Mouse (Mus musculus) embryonic facial prominence, embryonic 10.5 days (tissue): ENCODE measurements at regions not wholly inside any gene's neighbourhood (a gene's known extent, or its start where the extent isn't known, plus 50 kb on each side); places are given as distances from the start of the nearest gene placed in this dataset.
A peak's percentile ranks its signal among the peaks of the same experiment; 100 is the strongest.

ENCODE experiments used
- DNase-seq: peaks from one replicate; pipeline ENCODE4 v3.0.0-alpha.2; 2017; ENCODE audit warnings: low spot score
- H3K27ac ChIP-seq: fragments of 300-500 bp; sonication (generic); replicated peaks from 2 replicates; pipeline ENCODE4 v1.5.1; 2016; ENCODE audit warnings: mild to moderate bottlenecking
- H3K27me3 ChIP-seq: fragments of 300-500 bp; sonication (generic); replicated peaks from 2 replicates; pipeline ENCODE4 v1.6.1; 2016; ENCODE audit warnings: low read depth, mild to moderate bottlenecking; ENCODE audit not compliant: poor library complexity, severe bottlenecking
- H3K36me3 ChIP-seq: fragments of 300-500 bp; sonication (generic); replicated peaks from 2 replicates; pipeline ENCODE4 v1.6.1; 2016; ENCODE audit warnings: mild to moderate bottlenecking, moderate library complexity
- H3K4me1 ChIP-seq: fragments of 300-500 bp; sonication (generic); 2 replicates; pipeline ENCODE4 v1.6.1; 2016
- H3K4me3 ChIP-seq: fragments of 300-500 bp; sonication (generic); 2 replicates; pipeline ENCODE4 v1.5.1; 2016; ENCODE audit warnings: mild to moderate bottlenecking, moderate library complexity
- H3K9me3 ChIP-seq: fragments of 300-500 bp; sonication (generic); 2 replicates; pipeline ENCODE4 v1.6.1; 2016; ENCODE audit warnings: mild to moderate bottlenecking
- WGBS: fragments of 180-500 bp; shearing (Covaris S2); methylation state at CpG from one replicate; pipeline ENCODE4 v1.1.7; 2016; 5-methylcytosine and 5-hydroxymethylcytosine counted together

DNA sequence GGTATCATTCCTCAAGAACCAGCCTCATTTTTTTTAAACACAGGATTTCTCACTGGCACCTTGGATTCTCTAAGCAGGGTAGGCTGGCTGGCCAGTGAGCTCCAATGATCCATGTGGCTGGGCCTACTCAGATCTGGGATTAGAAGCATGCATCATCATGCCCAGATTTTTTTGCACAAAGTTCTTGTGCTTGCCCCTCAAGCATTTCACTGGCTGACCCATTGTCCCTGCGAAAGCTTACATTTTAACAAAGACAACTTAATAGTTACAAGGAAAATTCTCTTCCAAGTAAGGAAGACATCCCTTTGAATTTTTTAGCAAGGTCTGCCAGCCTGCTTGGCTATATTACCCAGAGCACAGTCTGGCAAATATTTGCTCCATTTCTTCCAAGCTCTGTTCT lies 177.4 kb upstream of the Ddx18 start:
- H3K9me3 ChIP-seq, result no peaks in the 10 kb centered on the region
- H3K27me3 ChIP-seq, result no peaks in the 10 kb centered on the region
- WGBS, result 89% methylated on average over 1 of the region's 1 CpGs
- no peaks in the 10 kb centered on the region for H3K36me3 ChIP-seq
- H3K4me3 ChIP-seq, result no peak overlapping the region
- H3K27ac ChIP-seq, result no peak overlapping the region
- DNase-seq, result no peak
- H3K4me1 ChIP-seq, result no peaks in the 10 kb centered on the region

GRCm38 (mm10) chr1:121735113-121735719 lies 167.4 kb upstream of the Ddx18 start:
- 86% methylated on average over 11 of the region's 11 CpGs for WGBS
- no peaks in the 10 kb centered on the region for H3K27me3 ChIP-seq
- H3K4me3 ChIP-seq, result no peak overlapping the region
- no peaks in the 10 kb centered on the region for H3K36me3 ChIP-seq
- no peak overlapping the region for H3K27ac ChIP-seq
- DNase-seq, result no peak
- no peaks in the 10 kb centered on the region for H3K4me1 ChIP-seq
- H3K9me3 ChIP-seq, result no peaks in the 10 kb centered on the region

GRCm38 (mm10) chr1:121734456-121735112 lies 166.8 kb upstream of the Ddx18 start:
- WGBS, result 81% methylated on average over 3 of the region's 3 CpGs
- H3K36me3 ChIP-seq, result no peaks in the 10 kb centered on the region

DNA sequence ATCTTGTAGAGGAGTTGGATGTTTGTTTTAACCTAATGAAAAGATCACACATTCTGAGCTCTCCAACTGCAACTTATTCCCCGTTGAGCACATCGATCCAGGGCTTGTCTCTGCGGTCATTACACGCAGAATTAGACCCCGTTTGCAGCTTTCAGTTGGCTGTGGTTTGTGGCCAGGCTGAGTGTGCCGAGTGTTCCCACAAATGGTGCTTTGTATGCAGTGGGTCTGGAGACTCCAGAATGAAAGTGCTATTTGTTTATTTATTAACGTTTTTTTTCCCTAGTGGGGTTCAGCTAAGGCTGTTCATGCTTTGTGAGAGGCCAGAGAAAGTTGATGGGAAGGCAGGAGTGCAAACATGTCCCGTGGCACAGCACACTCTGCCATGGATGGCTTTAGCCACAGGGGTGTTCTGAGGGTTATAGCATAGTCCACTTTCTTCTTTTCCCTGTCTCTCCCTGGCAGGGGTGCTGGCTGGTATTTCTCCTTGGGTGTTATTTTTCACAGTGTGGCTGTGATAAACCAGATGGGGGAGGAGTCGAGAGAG lies 141.6 kb upstream of the Ddx18 start:
- DNase-seq, result no peak
- Histone ChIP-seq H3K4me1 (no peaks in the 10 kb centered on the region), H3K27ac (no peak overlapping the region), H3K4me3 (no peak overlapping the region), H3K27me3 (no peaks in the 10 kb centered on the region), H3K9me3 (no peaks in the 10 kb centered on the region), H3K36me3 (no peaks in the 10 kb centered on the region)
- 79% methylated on average over 9 of the region's 9 CpGs for WGBS

More at GRCm38 (mm10) chr1:121734456-121735112, 166.8 kb upstream of the Ddx18 start:
- DNase-seq, result no peak
- Histone ChIP-seq H3K27ac (no peak overlapping the region), H3K4me1 (no peaks in the 10 kb centered on the region), H3K9me3 (no peaks in the 10 kb centered on the region), H3K27me3 (no peaks in the 10 kb centered on the region), H3K4me3 (no peak overlapping the region)

DNA sequence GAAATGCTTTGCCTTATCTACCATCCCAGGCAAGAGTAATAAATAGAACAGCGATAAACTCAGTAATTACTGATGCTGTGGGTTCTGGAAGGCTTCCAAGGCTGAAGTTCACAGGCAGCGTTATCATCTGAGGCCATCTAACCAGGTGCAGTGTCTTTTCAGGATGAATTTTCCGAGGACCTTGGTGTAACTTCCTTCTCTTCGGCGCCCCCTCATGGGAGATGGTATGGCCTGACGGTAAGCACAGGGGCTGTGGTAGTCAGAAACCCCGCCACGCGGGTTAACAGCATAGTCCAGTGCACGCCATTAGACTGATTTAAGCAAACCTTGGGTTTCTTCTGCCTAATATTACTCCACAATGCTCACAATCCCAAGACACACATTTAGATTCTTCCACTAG lies 140.5 kb upstream of the Ddx18 start:
- DNase-seq, result no peak
- 71% methylated on average over 10 of the region's 10 CpGs for WGBS

DNA sequence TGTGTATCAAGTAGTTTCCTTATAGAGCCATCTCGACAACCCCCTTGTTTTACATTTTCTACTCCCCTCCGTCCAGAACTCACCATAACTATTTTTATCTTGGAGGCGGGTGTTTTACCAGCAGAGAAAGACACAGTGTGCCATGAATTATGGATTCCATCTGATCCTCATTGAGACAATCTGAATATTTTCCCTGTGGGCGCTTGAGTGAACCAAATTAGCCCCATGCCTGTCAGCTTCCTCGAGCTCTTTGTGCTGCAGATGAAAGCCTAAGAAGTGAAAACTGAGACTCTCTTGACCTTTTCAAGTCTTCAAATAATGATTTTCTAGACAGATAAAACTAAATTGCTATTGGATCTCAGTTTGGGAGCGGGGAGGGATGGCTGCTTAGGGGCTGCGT lies 134.0 kb upstream of the Ddx18 start:
- H3K36me3 ChIP-seq, result no peaks in the 10 kb centered on the region
- no peak overlapping the region for H3K27ac ChIP-seq
- H3K4me3 ChIP-seq, result no peak overlapping the region
- peaks cover 15% of the 10 kb centered on the region for H3K4me1 ChIP-seq
- H3K9me3 ChIP-seq, result no peaks in the 10 kb centered on the region
- no peaks in the 10 kb centered on the region for H3K27me3 ChIP-seq
- DNase-seq, result peak; percentile 28
- 37% methylated on average over 7 of the region's 7 CpGs for WGBS

More for the DNA sequence above, 140.5 kb upstream of the Ddx18 start:
- Histone ChIP-seq H3K4me1 (no peaks in the 10 kb centered on the region), H3K36me3 (no peaks in the 10 kb centered on the region), H3K27ac (no peak overlapping the region), H3K9me3 (no peaks in the 10 kb centered on the region), H3K4me3 (no peak overlapping the region), H3K27me3 (no peaks in the 10 kb centered on the region)

- Histone ChIP-seq H3K9me3 (no peaks in the 10 kb centered on the region), H3K4me1 (no peaks in the 10 kb centered on the region), H3K36me3 (no peaks in the 10 kb centered on the region), H3K4me3 (no peak overlapping the region), H3K27ac (no peak overlapping the region), H3K27me3 (no peaks in the 10 kb centered on the region)
- WGBS, result 79% methylated on average over 1 of the region's 1 CpGs
- no peak for DNase-seq
Observed at GRCm38 (mm10) chr1:121653901-121654300, 86.1 kb upstream of the Ddx18 start.

GRCm38 (mm10) chr1:121650071-121650470 lies 82.3 kb upstream of the Ddx18 start:
- no peaks in the 10 kb centered on the region for H3K27me3 ChIP-seq
- H3K9me3 ChIP-seq, result no peaks in the 10 kb centered on the region
- DNase-seq, result no peak
- no peaks in the 10 kb centered on the region for H3K4me1 ChIP-seq
- 94% methylated on average over 3 of the region's 3 CpGs for WGBS
- H3K36me3 ChIP-seq, result no peaks in the 10 kb centered on the region
- H3K27ac ChIP-seq, result no peak overlapping the region
- H3K4me3 ChIP-seq, result no peak overlapping the region

DNA sequence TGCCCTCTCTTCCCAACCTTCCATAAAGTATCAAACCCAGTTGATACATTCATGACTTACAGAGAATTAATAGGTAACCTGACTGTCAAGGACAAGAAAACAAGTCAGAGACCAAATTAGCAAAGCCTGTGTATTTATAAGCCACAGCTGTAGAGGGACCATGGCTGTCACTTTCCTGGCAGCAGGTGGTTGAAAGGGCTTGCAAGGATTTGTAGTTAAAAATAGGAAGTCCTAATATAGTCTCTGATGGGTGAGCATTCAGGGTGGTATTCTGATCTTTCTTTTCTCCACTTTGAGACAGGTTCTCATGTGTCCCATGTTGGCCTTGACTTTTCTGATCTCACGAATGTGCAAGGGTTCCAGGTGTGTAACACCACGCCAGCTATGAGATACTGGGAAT lies 63.7 kb upstream of the Ddx18 start:
- Histone ChIP-seq H3K4me3 (no peak overlapping the region), H3K27ac (no peak overlapping the region), H3K9me3 (no peaks in the 10 kb centered on the region), H3K27me3 (no peaks in the 10 kb centered on the region), H3K36me3 (no peaks in the 10 kb centered on the region), H3K4me1 (no peaks in the 10 kb centered on the region)
- WGBS, result 89% methylated on average over 2 of the region's 2 CpGs
- DNase-seq, result no peak

- H3K36me3 ChIP-seq, result no peaks in the 10 kb centered on the region
Observed at GRCm38 (mm10) chr1:121620262-121620661, 52.5 kb upstream of the Ddx18 start.

GRCm38 (mm10) chr1:121618550-121618949 lies 50.8 kb upstream of the Ddx18 start:
- no peak overlapping the region for H3K27ac ChIP-seq
- H3K36me3 ChIP-seq, result no peaks in the 10 kb centered on the region
- H3K27me3 ChIP-seq, result no peaks in the 10 kb centered on the region
- H3K9me3 ChIP-seq, result no peaks in the 10 kb centered on the region
- H3K4me1 ChIP-seq, result no peaks in the 10 kb centered on the region
- H3K4me3 ChIP-seq, result no peak overlapping the region
- DNase-seq, result no peak

More at GRCm38 (mm10) chr1:121620262-121620661, 52.5 kb upstream of the Ddx18 start:
- no peak for DNase-seq
- H3K27me3 ChIP-seq, result no peaks in the 10 kb centered on the region
- H3K4me3 ChIP-seq, result no peak overlapping the region
- 69% methylated on average over 7 of the region's 7 CpGs for WGBS
- no peak overlapping the region for H3K27ac ChIP-seq
- no peaks in the 10 kb centered on the region for H3K4me1 ChIP-seq
- H3K9me3 ChIP-seq, result no peaks in the 10 kb centered on the region
